Mouse (Mus musculus) small intestine, adult 2 months (tissue): Measurements from ENCODE around the gene Trcg1.

Experiments used
- CTCF ChIP-seq: fragments of 200-500 bp; IDR thresholded peaks from 2 replicates; pipeline ENCODE4 v1.5.1; 2012; ENCODE audit warnings: low read depth, mild to moderate bottlenecking, control low read depth, inconsistent platforms, low read length, moderate library complexity, mixed read lengths; ENCODE audit not compliant: insufficient replicate concordance, insufficient read length; ENCODE audit errors: extremely low read depth
- POLR2A ChIP-seq: fragments of 200-500 bp; IDR thresholded peaks from 2 replicates; pipeline ENCODE4 v1.6.1; 2012; ENCODE audit warnings: low read depth, mild to moderate bottlenecking, control low read depth, inconsistent platforms, low read length, moderate library complexity

GRCm38 (mm10) chr9:57232341-57232940, 3.9 kb upstream of the Trcg1 start:
- no peak for TF ChIP-seq POLR2A
- no peak for TF ChIP-seq CTCF
